Mouse (Mus musculus): ENCODE measurements around the gene Vps8.
A peak's percentile ranks its signal among the peaks of the same experiment; 100 is the strongest.

Gene Vps8

DNA sequence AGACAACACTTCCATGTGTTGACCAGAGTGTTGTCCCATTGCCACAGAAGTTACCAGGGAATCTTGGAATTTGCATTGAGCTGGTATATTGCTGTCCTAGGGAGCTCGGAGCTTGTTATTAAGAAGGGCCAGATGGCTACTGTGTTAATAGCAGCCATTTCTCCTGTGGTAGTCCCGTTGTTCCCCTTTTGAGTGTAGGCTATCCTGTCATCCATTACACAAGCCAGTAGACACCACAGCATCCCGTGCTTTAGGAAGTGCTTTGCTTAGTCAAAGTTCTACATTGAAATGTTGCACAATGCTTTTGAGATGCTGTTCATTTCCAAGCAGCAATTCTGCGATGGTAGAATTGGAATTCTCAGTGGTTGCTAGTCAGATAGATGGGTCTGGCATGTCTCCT lies 54.2 kb downstream of the Vps8 start:
- no peak for DNase-seq (ENCODE audit: low spot score)

DNA sequence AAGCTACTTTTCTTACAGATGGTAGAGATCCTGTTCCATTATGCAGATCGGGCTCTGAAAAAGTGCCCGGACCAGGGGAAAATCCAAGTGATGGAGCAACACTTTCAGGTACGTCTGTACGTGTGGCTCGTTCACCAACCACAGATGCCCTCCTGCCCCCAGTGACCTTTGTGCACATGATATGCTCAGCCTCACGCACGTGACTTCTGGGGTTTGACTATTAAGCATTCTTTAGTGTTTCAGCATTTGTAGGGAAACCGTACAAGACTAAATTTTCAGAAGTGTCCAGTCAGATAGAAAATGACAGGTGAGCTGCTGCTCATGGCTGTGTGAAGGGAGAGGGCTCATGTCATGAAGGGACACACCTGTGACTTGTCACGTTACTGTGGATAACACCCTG lies 55.5 kb downstream of the Vps8 start:
- no peak for DNase-seq (ENCODE audit: low spot score)

DNA sequence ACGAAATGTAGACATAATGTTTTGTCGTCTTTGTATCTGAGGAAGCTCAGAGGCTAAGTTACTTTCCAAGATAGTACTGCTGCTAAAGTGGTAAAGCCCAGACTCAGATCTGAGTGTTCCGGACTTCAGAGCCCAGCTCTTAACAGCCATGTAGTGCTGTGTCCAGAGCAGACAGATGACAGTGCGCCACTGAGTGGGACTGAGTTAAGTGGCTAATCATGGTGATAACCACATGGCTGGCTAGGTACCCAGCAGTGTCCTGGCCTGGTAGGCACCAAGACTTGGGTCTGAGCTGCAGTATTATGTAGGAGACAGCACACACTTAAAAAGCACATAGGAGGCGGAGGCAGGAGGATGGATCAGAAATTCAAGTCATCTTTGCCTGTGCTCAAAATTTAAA lies 60.9 kb downstream of the Vps8 start:
- DNase-seq (ENCODE audit: low spot score), result no peak

DNA sequence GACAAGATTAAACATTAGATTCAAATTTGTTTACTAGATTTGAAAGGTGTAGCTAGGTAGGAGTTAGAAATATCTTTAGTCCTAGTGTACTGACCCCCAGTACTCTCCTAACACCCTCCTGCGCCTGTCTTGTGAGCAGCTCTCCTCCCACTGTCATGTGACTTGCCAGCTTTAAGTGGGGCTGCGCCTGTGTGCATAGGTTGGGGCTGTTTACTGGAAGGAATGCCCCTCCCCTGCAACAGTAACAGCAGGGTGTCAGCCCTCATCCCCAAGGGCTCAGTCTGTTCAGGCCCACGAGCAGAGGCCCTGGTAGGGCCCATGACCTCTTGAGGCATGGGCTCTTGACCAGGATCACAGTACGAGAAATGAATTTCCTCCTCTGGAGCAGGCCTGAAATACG lies 62.8 kb downstream of the Vps8 start:
- no peak for DNase-seq (ENCODE audit: low spot score)

DNA sequence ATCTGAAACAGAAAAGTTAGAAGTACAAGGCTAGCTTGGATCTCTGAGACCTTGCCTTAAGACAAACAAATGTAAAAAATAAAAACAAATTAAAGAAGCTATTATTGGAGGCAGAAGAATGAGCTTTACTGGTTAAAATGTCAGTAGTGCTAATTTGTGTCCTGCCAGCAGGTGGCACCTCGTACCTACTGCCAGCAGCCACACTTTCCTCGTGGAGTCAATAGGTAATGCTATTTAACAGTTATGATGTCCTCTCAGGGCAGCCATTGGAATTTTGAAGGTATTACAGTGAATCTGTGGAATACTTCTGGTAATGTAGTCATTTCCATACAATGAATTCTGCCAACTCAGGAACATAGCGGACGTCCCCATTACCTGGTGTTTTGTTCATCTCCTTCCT lies 65.5 kb downstream of the Vps8 start:
- peak; percentile 58 for DNase-seq (ENCODE audit: low spot score)

DNA sequence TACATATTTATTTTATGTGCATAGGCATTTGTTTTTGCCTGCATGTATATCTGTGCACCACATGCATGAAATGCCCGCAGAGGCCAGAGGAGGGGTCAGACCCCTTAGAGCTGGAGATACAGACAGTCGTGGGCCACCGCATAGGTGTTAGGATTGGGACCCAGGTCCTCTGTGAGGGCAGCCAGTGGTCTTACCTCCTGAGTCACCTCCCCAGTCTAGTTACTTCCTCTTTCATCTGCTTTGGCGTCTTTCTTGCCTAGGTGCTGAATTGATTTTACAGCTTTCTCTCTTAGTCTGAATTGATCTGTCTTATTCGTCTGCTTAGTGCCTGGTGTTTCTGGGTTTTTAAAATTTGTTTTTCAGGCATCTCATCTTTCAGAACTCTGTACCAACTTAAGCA lies 69.4 kb downstream of the Vps8 start:
- DNase-seq (ENCODE audit: low spot score), result no peak

DNA sequence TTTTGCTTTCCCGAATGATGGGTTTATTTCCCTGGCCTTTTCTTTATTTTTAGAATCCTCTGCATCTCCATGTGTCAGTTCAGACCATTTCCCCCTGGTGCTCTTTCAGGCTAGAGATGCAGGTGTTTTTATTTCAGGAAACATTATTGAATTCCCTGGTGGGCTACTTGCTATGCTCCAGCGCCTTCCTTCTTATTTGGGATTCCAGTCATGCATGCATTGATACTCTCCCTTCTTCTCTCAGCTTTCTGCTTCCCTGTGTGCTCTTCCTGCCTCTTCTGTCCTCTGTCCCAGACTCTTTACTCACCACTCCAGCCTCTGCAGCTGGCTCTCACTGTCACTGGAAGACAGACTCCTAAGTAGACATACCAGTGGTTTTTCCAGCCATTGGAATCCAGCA lies 70.0 kb downstream of the Vps8 start:
- DNase-seq (ENCODE audit: low spot score), result no peak

DNA sequence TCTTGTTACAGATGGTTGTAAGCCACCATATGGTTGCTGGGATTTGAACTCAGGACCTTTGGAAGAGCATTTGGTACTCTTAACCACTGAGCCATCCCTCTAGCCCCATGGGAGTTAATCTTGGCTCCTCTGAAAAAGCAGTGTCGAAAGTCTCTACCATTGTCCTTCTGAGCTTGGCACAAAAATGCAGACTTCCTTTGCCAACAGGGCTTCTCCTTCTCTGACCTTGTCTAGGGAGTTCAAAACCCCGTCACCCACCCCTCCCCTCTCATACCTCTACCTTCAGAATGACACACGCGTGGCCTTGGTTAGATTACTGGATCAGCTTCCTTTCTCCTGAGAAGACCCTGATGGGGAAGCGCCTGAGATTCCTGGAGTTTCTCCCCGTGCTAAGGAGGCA lies 71.8 kb downstream of the Vps8 start:
- no peak for DNase-seq (ENCODE audit: low spot score)

DNA sequence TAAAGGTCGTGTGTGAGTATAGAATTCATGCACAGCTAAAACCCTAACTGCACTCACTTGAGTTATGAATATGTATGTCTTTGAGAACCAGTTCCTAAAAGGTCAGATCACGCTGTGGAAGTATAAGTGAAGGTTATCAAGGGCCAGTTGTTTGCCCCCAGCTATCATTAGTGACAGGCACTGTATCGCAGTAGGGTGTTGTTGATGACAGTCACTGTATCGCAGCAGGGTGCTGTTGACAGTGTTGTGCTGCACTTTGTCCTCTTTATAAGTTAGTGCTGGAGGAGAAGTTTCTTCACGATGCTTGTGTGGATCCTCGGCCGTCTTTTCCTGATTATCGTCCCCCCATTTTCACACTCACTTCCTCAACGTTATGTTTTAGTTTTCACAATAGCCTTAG lies 73.9 kb downstream of the Vps8 start:
- DNase-seq (ENCODE audit: low spot score), result no peak

DNA sequence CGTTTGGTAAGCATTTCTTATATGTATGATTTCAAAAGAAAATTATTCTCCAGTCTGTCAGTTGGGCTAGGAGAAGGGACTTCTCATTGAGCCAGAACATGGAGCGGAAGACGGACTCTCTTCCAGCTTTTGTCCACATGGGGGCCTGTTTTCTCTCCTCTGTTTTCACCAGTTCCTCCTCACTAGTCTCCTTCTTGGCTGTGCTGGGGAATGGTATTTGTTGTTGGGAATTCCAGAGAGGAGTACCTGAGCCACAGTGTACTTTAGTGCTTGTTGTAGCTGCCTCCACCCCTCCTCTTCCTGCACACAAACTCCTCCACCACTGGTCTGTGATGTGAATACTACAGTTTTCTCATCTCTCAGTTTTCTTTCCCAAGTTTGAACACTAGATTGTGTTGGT lies 74.7 kb downstream of the Vps8 start:
- DNase-seq (ENCODE audit: low spot score), result no peak

DNA sequence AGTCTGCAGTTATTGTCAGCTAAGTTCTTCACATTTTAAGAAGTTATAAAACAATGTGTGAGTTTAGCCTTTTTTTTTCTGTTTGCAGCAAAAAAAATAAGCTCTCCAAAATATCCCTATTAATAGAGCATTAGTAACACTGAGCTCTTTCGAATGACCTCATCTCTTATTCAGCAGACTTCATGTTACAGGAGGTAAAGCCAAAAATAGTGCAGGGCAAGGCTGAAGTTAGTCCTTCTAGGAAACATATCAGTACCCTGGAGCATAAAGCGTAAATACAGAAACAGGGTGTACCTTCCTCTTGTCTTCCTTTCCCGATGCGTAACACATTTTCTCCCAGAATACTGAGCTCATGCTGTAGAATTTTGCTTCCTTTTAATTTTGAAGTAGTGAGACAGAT lies 76.1 kb downstream of the Vps8 start:
- no peak for DNase-seq (ENCODE audit: low spot score)

DNA sequence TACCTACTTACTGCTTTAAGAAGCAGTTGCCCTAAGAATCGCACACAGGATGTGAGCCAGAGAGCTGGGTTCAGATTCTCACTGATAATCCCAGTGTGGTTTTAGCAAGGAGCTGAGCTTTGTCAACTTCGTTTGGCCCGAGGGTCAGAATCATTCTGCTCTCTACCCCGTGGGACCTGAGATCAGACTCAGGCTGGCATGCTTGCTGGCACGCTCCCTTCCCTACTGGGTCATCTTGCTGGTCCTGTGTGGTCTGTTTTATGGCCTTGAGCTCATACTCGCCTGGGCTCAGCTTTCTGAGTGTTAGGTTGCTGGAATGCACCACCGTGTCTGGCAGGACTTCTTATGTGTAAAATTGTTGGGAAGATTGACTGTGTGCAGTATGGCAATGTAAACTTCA lies 76.7 kb downstream of the Vps8 start:
- DNase-seq (ENCODE audit: low spot score), result no peak

DNA sequence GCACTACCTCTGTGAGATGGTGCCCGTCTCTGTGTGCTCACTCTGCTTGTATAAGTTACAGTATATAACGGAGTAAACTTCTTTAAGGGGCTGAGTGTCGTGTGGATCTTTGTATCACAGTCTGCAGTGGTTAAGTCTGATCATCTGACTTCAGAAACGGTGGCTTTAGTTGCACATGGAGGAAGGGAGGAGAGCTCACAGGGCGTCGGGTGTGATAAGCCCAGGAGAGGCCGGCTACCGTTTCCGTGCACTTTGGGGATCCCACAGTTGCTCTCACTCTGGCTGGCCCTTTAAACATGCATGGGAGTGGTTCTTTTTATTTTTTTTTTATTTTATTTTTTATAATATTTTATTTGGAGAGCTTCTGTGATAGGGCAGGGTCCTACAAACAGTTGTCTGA lies 95.9 kb downstream of the Vps8 start:
- no peak for DNase-seq (ENCODE audit: low spot score)

DNA sequence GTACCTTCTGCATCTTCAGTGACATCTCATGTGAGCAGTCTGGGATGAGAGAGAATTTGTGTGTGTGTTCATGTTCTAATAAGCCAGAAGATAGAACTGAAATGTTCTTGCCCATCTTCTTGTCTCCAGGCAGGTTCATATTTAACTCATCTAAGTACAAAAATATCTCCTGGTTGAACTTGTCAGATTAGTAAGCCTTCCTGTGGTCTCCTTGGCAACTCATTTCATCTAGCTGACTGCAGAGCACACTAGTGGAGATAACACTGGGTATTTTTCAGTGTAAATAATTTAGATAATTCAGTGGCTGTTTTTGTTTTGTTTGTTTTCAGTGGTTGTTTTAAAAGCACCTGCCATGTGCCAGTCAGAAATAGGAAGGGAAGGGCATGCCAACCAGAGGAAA lies 96.9 kb downstream of the Vps8 start:
- DNase-seq (ENCODE audit: low spot score), result no peak

DNA sequence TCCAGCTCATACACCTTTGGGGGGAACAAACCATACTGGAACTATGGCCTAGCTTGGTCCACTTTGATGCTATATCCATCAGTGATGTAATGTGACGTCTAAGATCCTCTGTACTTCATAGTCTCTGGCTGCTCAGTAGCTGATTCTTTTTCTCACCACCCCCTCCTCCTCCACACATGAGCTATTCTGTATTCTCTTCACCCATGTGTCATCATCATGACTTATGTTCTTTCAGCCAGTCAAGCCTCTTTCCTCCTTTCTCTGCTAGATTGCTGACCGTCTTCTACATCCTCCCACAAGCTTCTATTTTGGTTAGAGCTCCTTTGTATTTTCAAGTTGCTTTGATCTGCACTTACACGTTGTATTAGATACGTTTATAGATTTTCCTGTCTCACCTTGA lies 100.8 kb downstream of the Vps8 start:
- DNase-seq (ENCODE audit: low spot score), result no peak

DNA sequence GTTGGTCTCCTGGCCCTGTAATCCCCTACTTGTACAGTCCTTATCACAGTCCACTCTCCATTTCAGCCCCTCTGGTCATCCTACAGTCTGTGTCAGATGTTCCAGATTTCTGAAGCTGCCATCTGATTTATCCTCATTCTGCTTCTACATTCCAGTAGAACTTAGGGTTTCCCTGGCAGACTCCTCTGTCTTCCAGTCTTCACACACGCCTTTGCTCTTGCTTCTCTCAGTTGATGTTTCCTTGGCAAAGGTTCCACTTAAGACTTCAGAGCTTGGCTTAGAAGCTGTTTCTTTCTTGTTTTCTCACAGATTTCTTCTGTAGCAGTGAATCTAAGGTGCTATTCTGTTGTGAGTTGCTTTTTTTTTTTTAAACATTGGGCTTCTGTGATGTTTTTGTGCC lies 102.5 kb downstream of the Vps8 start:
- no peak for DNase-seq (ENCODE audit: low spot score)

DNA sequence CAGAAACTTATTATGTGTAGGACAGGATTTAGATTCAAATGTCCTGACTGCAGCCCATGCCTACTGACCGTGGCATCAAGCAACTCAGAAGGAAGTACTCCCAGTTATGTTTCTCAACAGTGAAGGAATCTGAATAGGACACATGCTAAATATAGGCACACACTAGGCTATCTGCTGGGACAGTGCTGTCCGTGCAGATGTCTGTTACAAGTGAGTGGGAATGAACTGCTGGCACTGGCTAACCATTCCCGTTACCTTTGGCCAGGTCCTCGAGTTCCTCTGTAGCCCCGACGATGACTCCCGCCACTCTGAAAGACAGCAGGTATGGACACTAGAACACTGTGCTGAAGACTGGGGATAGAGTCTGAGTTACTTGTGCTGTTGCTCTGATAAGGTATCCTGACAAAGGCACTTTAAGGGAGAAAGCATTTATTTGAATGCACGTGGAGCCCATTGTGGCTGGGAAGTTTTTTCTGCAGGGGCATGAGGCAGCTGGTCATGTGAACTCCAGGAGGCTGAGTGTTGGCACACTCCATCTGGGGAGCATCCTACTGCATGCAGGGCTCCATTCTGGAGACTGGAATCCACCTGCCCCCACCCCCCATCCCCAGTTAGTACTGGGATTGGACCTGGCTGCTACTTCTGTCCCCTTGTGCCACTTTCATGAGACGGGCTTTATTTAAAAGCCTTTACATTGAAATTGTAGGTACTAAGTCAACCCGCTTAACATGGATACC lies 104.5 kb downstream of the Vps8 start:
- no peak for DNase-seq (ENCODE audit: low spot score)

DNA sequence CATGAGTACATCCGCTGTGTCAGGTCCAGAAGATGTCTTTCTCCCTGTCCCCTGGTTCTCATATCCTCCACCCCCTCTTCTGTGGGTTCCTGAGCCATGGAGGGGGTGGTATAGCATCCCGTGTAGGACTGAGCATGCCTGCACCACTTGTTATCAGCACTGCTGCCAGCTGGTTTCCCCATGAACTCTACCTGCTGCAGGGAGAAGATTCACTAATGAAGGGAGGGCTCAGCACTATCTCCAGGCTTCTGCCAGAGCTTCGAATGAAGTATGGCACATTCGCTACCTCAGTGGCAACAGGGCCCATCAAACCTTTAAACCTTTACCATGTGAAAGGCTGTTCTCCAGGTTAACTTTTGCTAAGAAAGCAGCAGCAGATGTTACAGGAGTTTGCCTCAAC lies 110.6 kb downstream of the Vps8 start:
- DNase-seq (ENCODE audit: low spot score), result no peak

DNA sequence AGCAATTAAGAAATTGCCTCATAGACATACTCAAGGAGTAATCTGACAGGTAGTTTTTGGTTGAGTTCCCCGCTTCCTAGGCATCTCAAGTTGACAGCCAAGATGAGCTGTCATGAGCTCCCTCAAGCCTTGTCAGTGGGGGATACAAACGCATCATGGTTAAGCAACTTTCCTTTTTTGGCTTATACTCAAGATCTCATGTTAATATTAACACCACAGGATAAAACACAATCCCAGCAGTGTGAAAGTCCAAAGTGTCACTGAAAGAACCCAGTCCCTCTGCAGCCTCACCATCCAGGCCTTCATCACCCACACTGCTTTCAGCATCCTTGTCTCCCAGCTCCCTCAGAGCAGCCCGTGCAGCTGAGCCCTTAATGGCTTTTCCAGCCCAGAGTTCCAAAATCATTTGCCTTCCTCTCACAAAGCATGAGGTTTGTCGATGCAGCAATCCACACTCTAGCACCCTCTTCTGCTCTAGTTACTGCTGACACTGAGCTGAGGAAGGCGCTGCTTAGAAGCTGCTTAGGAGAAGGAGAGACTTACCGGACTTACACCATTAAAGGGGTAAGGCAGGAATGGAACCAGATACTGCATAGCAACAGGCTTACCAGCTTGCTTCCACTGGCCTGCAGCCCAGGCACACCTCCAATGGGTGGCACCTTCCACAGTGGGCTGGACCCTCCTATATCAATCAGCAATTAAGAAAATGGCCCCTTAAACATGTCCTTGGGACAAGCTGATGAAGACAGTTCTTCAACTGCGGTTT lies 113.5 kb downstream of the Vps8 start:
- DNase-seq (ENCODE audit: low spot score), result no peak

DNA sequence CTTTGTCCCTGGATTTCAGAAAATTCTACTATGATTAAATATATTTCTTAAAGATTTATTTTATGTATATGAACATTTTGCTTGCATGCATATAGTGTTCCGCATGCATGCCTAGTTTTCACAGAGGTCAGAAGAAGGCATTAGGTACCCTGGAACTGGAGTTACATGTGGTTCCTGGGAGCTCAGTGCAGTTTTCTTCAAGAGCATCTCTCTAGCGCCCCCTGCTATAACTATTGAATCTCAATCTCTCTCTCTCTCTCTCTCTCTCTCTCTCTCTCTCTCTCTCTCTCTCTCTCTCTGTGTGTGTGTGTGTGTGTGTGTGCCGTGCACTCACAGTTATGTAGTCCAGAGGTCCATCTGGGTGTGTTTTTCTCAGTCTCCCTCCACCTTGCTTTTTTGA lies 114.4 kb downstream of the Vps8 start:
- DNase-seq (ENCODE audit: low spot score), result no peak

DNA sequence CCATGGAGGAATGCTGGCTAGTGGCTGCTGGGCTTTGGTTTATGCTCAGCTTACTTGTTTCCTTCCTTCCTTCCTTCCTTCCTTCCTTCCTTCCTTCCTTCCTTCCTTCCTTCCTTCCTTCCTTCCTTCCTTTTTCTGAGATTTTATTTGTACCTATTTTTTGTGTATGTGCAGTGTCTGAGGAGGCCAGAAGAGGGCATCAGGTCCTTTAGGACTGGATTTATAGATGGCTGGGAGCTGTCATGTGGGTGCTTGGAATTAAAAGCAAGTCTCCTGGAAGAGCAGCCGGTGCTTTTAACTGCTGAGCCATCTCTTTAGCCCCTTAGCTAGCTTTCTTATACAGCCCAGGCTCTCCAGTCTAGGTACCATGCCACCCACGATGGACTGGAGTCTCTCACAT lies 116.0 kb downstream of the Vps8 start:
- DNase-seq (ENCODE audit: low spot score), result peak; percentile 7

DNA sequence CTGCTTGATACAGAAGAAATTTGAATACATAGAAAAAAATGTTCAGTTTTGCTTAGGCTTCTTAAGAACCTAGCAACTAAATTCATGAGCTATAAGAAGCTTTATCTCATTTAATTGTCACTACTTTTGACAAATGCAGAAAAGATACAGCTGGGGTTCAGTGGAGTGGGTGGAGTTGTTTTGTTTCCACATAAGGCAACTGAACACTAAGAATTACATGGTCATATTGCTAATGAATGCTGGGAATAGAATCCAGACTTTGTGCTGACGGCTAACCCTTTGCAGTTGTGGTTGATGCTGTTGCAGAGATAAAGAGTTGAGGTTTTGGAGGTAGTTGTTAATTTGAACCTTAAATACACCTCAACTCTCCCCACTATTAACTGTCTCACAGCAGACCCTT lies 119.6 kb downstream of the Vps8 start:
- no peak for DNase-seq (ENCODE audit: low spot score)

DNA sequence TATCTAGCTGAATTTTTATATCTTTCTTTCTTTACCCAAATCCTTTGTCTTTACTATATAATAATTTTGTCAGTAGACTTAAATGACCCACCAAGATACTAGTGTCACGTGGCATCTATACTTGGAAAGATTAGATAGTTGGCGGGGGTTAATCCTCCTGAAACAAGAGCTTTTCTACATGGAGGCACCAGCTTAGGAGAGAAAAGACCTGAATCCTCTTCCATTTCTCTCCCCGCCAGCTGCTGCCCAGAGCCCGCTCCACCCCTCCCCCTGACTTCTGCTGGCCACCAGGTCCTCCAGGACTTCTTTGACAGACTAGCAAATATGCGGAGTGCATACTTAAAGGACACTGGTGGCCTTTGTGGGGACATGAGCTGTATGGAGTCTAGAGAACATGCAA lies 124.5 kb downstream of the Vps8 start:
- DNase-seq (ENCODE audit: low spot score), result no peak

DNA sequence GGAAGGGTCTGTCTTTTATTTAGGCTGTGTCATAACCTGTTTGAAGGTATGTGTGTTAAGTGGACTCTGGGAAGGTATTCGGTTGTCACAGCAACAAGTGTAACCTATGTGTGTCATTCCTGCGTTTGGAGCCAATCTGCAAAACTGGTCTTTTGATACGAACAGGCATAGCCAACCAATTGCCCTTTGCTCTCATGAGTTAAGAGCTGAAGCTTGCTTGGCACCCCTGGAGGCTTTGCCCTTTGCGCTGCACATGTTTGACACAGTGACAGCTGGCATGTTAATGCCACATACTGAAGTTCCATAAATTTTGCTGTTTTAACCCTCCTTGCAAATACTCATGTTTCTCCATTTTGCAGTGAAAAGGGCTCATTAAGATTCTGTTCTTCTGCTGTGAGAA lies 126.8 kb downstream of the Vps8 start:
- DNase-seq (ENCODE audit: low spot score), result no peak

All from MN1 (cell line).